Mouse (Mus musculus): ENCODE data around the gene Bcl6.

The Bcl6 gene

DNA sequence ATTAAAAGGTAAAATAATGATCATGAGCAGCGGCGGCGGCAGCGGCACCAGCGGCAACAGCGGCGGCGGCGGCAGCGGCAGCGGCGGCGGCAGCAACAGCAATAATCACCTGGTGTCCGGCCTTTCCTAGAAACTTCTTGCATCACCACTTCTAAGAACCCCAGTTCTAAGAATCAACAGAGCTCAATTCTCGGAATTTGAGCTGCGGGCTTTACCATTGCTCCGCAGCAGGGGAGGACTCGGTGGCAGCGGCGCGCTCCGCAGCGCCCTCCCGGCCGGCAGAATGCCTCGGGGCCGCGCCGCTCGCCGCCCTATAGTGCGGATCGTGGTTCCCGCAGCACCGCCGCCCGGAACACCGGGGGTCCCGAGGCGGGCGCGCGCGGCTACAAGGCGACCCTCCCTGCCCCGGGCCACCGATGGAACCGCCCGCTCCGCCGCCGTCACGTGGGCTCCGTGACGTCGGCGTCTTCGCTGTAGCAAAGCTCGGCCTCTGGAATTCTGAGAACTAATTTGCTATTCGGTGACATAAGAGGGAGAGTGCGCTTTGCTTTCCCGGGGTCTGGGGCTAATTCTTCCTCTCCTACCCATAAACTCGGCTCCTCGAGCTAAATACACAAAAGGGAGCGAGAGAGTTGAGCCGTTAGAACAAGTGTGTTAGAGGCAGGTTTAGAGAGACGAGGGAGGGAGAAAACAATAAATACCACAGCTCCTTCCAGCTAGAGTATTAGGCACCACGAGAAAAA, at the start of gene Bcl6, which contains the start of gene Gm37419:
Gene Bcl6, minus strand, starts transcription at position 387 of the 743 bp plus-strand sequence.
Gene Gm37419, plus strand, starts transcription at position 17 of the 743 bp plus-strand sequence.
- peak; percentile 94 for DNase-seq (ENCODE audit: low read depth, low spot score)

DNA sequence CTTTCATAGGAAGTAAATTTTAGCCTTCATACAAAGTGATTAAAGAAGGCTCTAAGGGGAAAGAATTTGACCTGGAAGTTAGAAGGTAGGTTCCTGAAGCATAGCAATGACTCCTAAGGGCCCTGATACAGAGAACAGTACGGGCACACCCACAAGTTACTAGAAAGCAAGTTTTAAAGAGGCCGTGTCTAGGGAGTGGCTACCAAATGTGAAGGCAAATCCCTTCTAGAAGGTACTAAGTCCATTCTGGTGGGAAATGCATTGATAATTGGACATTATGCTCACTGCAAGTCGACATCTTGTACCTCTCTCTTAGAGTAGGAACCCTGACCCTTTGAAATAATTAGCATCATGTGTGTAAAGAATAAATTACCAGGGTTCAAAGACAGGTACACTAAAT, 47.7 kb upstream of the Bcl6 start:
- no peak for DNase-seq (ENCODE audit: low read depth, low spot score)

DNA sequence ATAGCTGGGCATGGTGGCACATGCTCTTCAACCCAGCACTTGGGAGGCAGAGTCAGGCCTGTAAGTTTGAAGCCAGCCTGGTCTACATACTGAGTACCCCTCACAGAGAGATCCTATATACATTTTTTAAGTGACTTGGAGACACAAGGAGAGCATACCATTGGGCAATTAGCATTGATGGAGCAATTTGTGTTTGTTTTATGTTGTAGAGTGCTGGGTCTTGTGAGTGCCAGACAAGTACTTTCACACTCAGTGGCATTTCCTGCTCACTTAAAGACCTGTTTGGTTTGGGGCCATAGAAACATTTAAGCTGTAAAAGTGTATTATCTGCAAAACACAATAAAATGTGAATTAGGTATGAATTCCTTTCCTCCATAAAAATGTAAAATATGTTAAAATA, 47.1 kb upstream of the Bcl6 start:
- no peak for DNase-seq (ENCODE audit: low read depth, low spot score)

DNA sequence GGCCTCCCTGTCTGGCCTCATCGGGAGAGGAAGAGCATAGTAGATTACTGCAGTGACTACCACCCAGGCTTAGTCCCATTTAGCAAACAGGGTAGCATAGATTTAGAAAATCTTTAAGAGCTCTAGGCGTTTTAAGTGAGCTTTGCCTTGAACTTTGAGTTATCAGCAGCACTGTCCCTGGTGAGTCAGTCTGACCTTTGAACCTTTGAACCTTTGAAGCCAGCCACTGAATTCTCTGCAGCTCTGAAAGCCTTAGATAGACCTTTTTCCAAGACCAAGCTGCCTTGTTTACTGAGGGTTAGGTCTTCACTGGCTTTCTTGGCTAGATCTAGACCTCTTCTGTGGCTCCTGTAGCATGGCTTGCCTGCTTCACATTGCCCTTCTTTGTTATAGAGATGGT, 45.8 kb upstream of the Bcl6 start:
- peak; percentile 16 for DNase-seq (ENCODE audit: low read depth, low spot score)

DNA sequence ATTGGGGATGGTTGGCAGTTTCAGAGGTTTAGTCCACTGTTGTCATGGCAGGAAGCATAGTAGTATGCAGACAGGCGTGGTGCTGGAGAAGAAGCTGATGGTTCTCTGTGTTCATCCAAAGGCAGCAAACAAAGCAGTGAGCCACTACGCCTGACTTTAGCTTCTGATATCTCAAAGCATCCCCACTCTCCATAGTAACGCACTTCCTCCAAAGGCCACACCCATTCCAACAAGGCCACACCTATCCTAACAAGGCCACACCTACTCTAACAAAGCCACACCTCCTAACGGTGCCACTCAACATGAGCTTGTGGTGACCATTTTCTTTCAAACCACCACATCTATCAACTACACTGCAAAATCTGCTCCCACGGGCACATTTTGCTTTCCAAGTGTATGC, 44.6 kb upstream of the Bcl6 start:
- DNase-seq (ENCODE audit: low read depth, low spot score) = no peak

DNA sequence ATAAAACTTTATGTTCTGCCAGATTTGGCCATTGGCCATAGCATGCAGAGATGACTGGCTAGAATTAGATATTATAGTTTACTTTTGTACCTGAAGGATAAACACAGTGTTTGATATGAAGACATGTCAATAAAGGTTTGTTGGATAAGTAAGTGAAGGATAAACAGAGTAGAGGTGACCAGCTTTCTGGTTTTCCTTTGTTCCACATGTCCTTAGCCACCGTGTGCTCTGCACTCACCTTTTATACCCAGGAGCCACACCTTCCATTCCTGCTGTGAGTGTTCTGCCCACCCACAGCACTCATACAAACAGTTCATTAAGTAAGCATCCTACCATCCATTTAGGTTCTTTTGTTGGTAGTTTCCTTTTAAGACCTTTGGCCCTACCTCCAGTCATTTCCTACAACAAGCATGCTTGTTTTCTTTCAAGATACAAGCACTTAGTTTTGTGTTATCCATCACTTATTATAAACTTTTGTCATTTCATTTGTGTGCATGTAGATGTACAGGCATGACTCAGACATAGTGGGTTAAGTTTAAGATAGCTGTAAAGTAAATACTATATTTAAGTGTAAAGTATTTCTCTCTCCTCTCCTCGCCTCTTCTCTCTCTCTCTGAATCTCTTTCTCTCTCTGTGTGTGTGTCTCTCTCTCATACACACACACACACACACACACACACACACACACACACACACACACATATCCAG, 41.5 kb upstream of the Bcl6 start:
- no peak for DNase-seq (ENCODE audit: low read depth, low spot score)

DNA sequence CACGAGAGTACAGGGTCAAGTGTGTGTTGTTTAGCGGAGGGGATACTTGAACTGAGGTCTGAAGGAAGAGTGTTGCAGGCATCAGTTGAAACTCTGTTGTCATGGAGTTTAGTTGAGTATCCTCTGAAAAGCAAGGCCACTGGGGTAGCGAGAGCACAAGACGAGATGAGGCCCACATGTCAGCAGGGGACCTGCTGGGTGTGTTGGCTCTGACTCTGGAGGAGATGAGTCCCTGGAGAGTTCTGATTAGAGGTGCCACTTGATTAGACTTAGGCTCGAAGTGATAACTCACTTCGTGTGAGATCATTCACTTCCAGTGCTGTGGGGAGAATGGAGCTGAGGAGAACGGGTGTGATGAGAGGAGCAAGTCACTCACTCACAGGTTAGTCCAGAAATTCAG, 36.8 kb upstream of the Bcl6 start:
- DNase-seq (ENCODE audit: low read depth, low spot score) = no peak

DNA sequence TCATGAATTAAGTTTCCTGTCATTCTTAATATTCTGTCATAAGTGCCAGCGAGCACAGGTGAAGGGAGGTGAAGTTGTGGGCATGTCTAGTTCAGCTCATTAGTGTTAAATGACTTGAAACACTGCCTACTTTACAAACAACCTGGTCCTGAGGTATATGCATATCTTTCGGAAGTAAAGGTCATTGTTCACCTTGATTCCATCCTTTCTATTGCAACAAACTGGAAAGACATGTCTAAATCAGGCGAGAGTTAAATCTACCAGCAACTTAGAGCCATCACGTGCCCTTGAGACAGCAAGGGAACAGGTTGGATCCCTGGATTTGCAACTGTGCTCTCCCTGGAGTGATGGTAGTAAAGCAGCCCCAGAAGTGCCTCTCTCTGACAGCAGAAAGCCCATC, 34.0 kb upstream of the Bcl6 start:
- no peak for DNase-seq (ENCODE audit: low read depth, low spot score)

DNA sequence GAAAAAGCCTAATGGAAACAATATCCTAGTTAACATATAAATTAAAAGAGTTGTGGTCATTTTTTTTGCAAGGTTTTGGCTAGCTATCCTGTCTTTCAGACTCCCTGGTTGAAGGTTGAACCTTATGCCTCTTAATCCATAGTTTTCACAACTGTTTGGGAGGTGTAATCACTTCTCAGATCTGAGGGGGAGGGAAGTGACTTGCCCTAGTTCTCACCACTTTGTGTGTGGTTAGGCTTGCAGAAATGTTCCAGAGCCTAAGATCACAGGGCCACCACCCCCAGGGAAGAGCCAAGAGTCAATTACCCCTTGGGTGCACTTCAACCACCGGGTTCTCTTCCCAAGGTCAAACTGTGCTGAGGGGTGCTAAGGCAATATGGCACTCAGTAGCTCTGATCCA, 33.1 kb upstream of the Bcl6 start:
- no peak for DNase-seq (ENCODE audit: low read depth, low spot score)

DNA sequence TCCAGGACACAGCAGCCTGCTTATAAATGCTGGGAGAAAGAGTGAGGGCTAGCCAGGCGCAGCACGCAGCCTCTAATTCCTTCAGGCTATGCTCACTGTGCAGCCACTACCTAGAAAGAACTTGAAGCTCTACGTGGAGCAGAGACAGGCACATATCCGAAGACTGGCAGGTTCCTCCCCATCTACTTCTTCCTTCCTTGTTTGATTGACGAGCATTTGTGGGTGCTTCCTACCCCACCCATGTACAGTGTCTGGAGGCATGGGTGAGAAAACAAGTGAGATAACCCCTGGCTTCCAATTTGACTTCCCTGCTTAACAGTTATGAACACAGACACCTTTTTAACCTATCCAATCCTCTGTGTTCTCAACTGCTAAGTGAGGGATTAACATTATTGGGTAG, 28.1 kb upstream of the Bcl6 start:
- DNase-seq (ENCODE audit: low read depth, low spot score) = no peak

DNA sequence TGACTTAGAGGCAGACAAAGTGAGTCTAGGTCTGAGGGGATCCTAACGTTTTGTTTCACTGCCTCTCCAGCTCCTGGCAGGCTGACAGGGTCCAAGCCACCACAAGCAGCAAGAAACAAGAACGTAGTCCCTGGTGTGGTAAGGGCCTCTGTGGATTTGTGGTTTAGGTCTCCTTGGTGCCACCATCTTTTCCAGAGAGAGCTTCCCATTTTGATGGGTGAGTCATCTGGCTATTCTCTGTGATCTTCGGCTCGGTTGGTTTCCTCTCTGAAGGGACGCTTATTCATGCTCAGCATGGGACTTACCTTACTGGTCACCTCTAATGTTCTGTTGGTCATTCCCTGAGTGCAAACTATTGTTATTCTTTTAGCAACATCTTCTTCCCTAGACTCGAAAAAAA, 27.6 kb upstream of the Bcl6 start:
- peak; percentile 13 for DNase-seq (ENCODE audit: low read depth, low spot score)

DNA sequence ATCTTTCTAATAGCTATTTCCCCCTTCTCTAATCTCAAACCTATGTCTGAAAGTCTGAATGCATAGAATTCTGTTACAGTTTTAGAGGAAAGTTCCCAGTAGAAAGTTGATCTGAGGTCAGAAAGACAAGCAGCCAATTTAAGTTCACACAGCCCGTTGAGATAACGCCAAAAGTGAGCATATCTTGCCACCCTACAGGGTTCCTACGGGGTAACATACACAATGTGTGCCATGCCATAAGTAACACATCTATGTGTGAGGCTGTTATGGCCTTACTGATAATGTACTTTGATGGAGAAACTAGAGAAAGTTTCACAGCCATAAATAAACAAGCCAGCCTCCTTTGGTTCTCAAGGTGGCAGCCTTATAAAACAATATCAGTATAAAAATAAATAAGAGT, 25.7 kb upstream of the Bcl6 start:
- DNase-seq (ENCODE audit: low read depth, low spot score) = no peak

DNA sequence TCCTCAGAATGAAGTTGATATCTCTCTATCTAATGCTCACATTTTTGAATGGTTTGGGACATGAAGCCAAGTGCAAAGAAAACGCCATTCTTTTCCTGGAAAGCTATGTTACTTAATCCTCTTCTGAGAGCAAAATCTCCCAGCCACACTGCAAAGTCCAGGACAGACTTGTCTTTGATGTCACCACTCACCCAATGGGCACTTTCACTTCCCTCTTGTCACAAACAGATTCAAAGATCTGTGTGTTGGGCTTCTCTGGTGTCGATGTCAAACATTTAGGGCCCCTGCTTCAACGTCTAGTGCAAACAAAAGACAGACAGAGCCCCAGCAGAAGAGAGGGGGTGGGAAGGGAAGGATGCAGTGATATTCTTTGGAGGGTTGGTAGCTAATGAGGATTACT, 23.4 kb upstream of the Bcl6 start:
- no peak for DNase-seq (ENCODE audit: low read depth, low spot score)

DNA sequence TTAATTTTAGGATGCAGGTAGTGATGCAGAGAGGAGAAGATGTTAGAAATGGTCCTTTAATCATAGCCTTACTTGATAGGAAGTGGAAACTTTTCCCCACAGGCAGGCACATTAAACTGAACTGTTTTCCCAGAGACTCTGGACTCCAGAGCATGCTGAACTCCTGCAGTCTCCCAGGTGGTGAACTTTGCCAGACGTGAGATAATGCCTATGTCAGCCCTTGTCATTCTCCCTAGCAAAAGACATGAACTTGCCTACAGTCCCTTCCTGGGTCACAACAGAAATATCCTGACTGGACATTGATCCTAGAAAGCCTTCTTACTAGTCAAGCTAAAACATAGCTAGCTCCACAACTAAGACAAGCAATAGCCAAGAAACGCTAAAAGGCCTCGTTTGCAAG, 22.7 kb upstream of the Bcl6 start:
- no peak for DNase-seq (ENCODE audit: low read depth, low spot score)

DNA sequence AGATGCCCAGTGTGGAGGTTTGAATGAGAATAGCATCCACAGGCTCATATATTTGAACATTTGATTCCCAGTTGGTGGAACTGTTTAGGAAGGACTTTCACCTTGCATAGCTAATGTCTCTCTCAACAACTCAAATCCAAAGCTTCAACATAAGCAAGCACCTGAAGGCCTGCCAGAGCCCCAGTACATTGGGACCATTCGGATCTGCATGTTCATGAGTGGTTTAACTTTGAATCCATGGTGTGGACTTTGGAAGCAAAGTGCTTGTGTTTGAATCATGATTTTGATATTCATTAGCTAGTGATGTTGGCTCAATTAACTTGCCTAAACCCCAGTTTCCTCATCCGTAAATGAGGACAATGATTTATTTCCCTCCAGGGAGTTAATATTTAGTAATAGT, 21.2 kb upstream of the Bcl6 start:
- DNase-seq (ENCODE audit: low read depth, low spot score) = no peak

DNA sequence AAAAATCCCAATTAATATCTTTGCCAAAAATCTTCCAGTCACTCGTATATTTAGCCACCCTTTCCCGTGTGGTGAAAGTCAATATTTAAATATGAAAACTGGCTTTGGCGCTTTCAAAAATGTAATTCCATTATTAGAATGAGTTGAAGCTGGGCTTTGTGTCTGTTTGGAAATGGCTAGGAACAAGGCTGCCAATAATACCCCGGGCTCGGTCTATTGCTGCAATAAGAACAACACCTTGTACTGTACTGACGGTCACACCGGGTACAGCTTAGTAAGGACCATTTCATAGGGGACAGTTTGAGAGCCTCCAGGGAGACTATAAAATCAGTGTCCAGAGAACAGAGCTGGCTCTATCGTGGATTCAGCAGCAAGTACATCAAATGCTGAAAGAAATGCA, 17.3 kb upstream of the Bcl6 start:
- DNase-seq (ENCODE audit: low read depth, low spot score) = no peak

DNA sequence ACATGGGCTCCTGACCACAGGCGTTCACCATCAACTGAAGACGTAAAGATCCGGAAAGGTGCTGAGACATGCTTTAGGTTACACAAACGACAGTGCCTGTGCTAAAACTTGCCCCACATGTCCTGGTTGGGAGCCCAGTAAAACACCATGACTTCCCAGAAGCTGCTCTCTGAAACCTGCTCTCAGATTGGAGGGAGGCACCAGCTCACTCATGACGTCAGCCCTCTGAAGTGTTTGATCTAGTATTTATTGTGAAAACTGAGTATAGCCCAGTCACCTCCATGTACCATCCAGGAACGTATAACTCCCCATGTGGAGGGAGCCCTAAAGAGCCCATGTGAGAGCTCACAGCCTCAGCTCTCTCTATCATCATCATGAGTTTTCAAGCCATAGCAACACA, 9.3 kb upstream of the Bcl6 start:
- DNase-seq (ENCODE audit: low read depth, low spot score) = no peak

DNA sequence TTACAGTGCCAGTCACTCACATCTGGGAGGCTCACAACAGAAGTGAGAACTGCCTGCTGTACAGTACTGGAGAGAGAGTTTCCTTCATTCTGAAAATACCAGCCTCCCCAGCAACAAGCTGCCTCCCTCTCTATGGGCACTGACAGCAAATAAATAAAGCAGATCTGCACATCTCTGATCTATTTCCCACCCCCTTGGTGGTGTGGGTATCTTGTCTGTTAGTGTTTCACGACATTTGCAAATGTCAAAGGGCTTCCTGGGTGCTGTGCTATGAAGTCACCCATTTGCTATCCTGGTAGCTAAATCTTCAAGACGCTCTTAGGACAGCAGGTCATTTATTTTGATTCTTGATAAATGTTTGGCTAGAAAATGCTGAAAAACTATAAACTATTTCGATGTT, 8.6 kb upstream of the Bcl6 start:
- no peak for DNase-seq (ENCODE audit: low read depth, low spot score)

DNA sequence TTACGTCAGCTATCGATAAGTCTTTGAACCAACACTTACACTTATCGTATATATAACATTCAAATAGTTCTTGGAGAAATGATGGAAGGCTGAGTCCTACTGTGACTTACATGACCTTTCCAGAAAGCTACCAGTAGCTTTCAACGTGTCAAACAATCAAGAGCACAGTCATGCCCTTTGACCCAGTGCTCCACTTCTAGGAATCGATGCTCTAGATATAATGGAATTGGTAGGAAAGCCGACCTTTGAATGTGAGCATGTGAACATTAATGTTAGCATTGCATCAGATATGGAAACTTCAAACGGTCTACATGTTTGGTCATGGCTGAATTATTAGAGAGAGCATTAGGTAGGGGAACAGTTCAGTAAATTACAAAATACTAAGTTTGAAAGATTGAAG, 7.7 kb upstream of the Bcl6 start:
- DNase-seq (ENCODE audit: low read depth, low spot score) = no peak

DNA sequence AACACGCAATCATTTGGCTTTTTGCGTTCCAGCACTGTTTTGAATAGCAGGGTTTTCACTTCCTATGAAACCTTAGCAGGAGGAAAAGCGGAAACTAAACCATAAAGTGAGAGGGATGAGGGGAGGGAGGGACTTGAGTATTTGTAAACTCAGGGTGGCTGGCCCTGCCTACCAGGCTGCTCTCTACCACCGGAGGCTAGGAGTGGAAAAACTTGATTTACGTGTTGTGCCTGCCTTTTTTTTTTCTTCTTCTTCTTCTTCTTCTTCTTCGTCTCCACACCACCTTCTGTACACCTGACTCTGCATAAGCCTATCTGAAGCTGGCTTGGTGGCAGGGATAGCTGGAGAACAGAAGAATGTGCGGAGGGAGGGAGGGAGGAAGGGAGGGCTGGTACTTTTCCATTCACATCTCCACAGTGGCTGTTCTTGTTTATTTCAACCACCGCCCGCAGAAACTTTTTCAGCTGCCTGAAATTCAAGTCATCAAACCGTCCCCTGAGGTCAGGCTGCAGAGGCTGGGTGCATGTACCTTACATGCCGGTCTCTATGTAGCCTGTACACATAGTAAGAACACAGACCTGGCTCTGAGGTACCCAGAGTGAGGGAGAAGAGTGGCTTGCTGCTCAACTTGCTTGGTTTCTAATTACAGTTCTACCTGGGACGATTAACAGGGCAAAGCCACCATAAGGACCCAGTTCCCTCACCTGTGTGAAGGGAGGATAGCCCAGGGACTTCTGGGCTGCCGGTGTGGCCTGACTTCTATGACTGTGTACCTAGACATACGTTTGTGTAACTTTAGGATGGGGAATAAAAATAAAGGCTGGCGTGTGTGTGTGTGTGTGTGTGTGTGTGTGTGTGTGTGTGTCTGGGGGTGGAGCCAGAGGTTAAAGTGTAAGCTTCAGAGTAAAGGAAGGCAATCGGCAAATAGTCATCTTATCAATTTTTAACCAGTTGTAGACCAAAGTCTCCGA, 5.0 kb upstream of the Bcl6 start:
- DNase-seq (ENCODE audit: low read depth, low spot score) = no peak

DNA sequence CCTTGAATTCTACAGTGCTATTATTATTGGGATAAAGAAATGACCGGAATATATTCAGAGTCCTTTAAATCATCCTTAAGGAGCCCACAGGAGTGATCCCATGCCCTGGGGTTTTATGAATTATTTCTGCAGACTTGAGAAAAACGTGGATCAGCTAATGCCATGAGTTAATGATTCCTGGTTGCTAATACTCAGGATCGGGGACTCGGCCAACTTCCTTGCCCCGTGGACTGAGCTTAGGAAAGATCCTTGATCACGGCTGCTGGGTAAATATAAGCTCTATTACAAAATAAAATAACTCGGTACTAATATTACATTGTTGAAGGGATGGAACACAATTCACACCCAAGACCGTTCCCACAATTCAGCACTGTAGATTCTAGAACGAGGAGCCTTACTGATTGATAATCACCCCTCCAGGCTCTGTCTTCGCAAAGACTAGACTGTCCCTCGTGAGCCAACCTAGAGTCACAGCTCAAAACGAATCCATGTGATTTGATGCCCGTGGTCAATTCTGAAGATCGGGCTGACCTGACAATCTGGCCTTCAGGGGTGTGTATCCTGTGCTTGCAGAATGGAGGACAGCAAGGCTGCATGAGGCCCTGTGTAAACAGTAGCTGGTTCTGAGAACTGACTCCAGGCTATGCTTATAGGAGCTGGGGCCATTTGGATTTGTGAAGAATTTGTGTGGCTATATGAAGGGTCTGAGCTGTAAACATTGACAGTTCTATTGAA, 3.4 kb upstream of the Bcl6 start:
- no peak for DNase-seq (ENCODE audit: low read depth, low spot score)

DNA sequence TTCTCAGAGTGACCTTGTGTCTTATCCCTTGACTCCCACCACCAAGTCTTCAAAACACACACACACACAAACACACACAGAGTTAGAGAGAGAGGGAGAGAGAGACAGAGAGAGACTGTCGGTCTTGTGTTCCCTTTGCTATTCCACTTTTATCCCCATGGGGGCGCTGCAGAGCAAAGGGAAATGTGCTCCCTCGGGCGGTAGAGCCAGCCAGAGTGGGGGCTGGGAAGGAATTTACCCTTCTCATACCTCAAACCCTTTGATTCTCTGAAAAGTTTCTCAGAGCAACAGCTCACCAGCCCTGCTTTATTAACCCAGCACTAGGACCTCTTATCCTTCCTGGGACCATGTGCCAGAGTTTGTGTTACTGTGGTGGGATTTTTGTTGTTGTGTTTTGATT, 2.5 kb upstream of the Bcl6 start:
- DNase-seq (ENCODE audit: low read depth, low spot score) = peak; percentile 92
